Mouse (Mus musculus) spleen, postnatal 14 days (tissue): ENCODE results near the gene 2900011O08Rik.

Experiments used
- DNase-seq, 2 experiments: peaks; one replicate each; pipeline ENCODE4 v3.0.0; 2021 to 2022; ENCODE audit warnings: low spot score in 2 of 2

Gene 2900011O08Rik

GRCm38 (mm10) chr16:14137976-14138561 lies 151.7 kb downstream of the 2900011O08Rik start:
- DNase-seq = no peak

DNA sequence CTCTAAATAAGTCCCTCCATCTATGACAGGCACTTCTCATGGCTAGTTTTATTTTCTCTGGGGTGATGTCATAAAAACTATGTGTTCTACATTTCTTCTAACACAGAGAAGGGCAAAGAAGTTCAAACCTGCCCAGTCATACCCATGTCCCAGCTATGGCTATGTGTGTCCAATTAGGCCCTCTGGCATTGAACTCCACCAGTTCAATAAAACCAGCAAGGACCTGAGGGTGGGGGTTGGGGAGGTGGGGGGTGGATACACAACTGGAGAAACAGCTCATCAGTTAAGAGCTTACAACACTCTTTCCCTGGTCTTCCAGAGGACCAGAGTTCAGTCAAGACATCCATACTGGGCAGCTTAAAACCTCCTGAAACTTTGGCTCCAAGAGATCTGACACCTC lies 152.7 kb downstream of the 2900011O08Rik start:
- no peak for DNase-seq

- no peak for DNase-seq
Observed at GRCm38 (mm10) chr16:14143298-14143697, 156.9 kb downstream of the 2900011O08Rik start.

DNA sequence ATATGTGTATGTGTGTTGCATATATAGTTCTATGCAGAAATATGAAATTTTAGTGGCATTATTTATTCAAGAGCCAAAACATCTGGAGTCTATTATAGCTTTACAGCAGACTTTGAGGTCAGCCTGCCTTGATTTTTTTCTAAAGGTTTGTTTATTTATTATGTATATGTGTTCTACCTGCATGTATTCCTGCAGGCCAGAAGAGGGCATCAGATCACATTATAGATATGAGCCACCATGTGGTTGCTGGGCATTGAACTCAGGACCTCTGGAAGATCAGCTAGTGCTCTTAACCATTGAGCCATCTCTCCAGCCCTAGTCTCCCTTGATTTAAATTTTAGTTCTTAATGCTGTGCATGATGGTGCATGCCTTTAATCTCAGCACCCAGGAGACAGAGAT lies 161.3 kb downstream of the 2900011O08Rik start:
- no peak for DNase-seq
